Mouse (Mus musculus): ENCODE measurements at regions not wholly inside any gene's neighbourhood (a gene's known extent, or its start where the extent isn't known, plus 50 kb on each side); places are given as distances from the start of the nearest gene placed in this dataset.

- H3K4me1 ChIP-seq (ENCODE audit: insufficient read depth, low read length), result 0 out of 2 replicates have a peak, but pooled peaks cover 3% of the 10 kb centered on the region
- H3K27me3 ChIP-seq (ENCODE audit: insufficient read depth, low read length), result no peaks in the 10 kb centered on the region
- H3K4me2 ChIP-seq (ENCODE audit: low read depth, low read length), result no peak overlapping the region
- H3K9me3 ChIP-seq (ENCODE audit: low read length), result no peaks in the 10 kb centered on the region
- H3K4me3 ChIP-seq (ENCODE audit: low read length), result no peak overlapping the region
- 43% methylated on average over 15 of the region's 15 CpGs for WGBS
- no peaks in the 10 kb centered on the region for H3K36me3 ChIP-seq (ENCODE audit: insufficient read depth, low read length)
- DNase-seq (ENCODE audit: low spot score) (peak; percentile 44), ATAC-seq (no peak)
- no peak overlapping the region for H3K9ac ChIP-seq (replicated peaks; ENCODE audit: low read length)
- H3K27ac ChIP-seq, result no peak overlapping the region
- TF ChIP-seq CTCF (IDR thresholded peaks at IDR 0.05; ENCODE audit: low read depth), result no peak
Observed at GRCm38 (mm10) chr2:161390954-161391690, 282.2 kb upstream of the Chd6 start.

GRCm38 (mm10) chr2:161389318-161389835 is 280.5 kb upstream of the Chd6 start:
- TF ChIP-seq CTCF (IDR thresholded peaks at IDR 0.05; ENCODE audit: low read depth), result no peak
- Histone ChIP-seq H3K4me2 (ENCODE audit: low read depth, low read length) (no peak overlapping the region), H3K27ac (no peak overlapping the region), H3K27me3 (ENCODE audit: insufficient read depth, low read length) (no peaks in the 10 kb centered on the region), H3K36me3 (ENCODE audit: insufficient read depth, low read length) (no peaks in the 10 kb centered on the region), H3K4me3 (ENCODE audit: low read length) (no peak overlapping the region), H3K4me1 (ENCODE audit: insufficient read depth, low read length) (0 out of 2 replicates have a peak, but pooled peaks cover 3% of the 10 kb centered on the region), H3K9ac (replicated peaks; ENCODE audit: low read length) (no peak overlapping the region), H3K9me3 (ENCODE audit: low read length) (no peaks in the 10 kb centered on the region)
- no peak for DNase-seq (ENCODE audit: low spot score)
- 75% methylated on average over 5 of the region's 5 CpGs for WGBS
- no peak for ATAC-seq

- DNase-seq (ENCODE audit: low spot score) (no peak), ATAC-seq (no peak)
- Histone ChIP-seq H3K27me3 (ENCODE audit: insufficient read depth, low read length) (no peaks in the 10 kb centered on the region), H3K4me2 (ENCODE audit: low read depth, low read length) (no peak overlapping the region), H3K9ac (replicated peaks; ENCODE audit: low read length) (no peak overlapping the region), H3K4me3 (ENCODE audit: low read length) (no peak overlapping the region), H3K27ac (no peak overlapping the region), H3K4me1 (ENCODE audit: insufficient read depth, low read length) (0 out of 2 replicates have a peak, but pooled peaks cover 3% of the 10 kb centered on the region), H3K36me3 (ENCODE audit: insufficient read depth, low read length) (no peaks in the 10 kb centered on the region), H3K9me3 (ENCODE audit: low read length) (no peaks in the 10 kb centered on the region)
- 48% methylated on average over 6 of the region's 6 CpGs for WGBS
- no peak for TF ChIP-seq CTCF (IDR thresholded peaks at IDR 0.05; ENCODE audit: low read depth)
Observed at GRCm38 (mm10) chr2:161387054-161387453, 278.2 kb upstream of the Chd6 start.

- no peak for DNase-seq (ENCODE audit: low spot score)
- 47% methylated on average over 3 of the region's 3 CpGs for WGBS
Observed at GRCm38 (mm10) chr2:161382411-161382810, 273.5 kb upstream of the Chd6 start.

GRCm38 (mm10) chr2:161378313-161378712 is 269.4 kb upstream of the Chd6 start:
- H3K4me2 ChIP-seq (ENCODE audit: low read depth, low read length), result no peak overlapping the region
- 90% methylated on average over 4 of the region's 4 CpGs for WGBS
- no peaks in the 10 kb centered on the region for H3K27me3 ChIP-seq (ENCODE audit: insufficient read depth, low read length)
- ATAC-seq (no peak), DNase-seq (ENCODE audit: low spot score) (no peak)
- H3K4me3 ChIP-seq (ENCODE audit: low read length), result no peak overlapping the region
- H3K36me3 ChIP-seq (ENCODE audit: insufficient read depth, low read length), result no peaks in the 10 kb centered on the region
- no peak for TF ChIP-seq CTCF (IDR thresholded peaks at IDR 0.05; ENCODE audit: low read depth)
- no peaks in the 10 kb centered on the region for H3K9me3 ChIP-seq (ENCODE audit: low read length)
- H3K27ac ChIP-seq, result no peak overlapping the region
- no peak overlapping the region for H3K9ac ChIP-seq (replicated peaks; ENCODE audit: low read length)
- no peaks in the 10 kb centered on the region for H3K4me1 ChIP-seq (ENCODE audit: insufficient read depth, low read length)

More at GRCm38 (mm10) chr2:161382411-161382810, 273.5 kb upstream of the Chd6 start:
- H3K27ac ChIP-seq, result no peak overlapping the region
- H3K4me1 ChIP-seq (ENCODE audit: insufficient read depth, low read length), result no peaks in the 10 kb centered on the region
- H3K4me2 ChIP-seq (ENCODE audit: low read depth, low read length), result no peak overlapping the region
- TF ChIP-seq CTCF (IDR thresholded peaks at IDR 0.05; ENCODE audit: low read depth), result no peak
- no peak overlapping the region for H3K4me3 ChIP-seq (ENCODE audit: low read length)
- no peaks in the 10 kb centered on the region for H3K9me3 ChIP-seq (ENCODE audit: low read length)
- H3K9ac ChIP-seq (replicated peaks; ENCODE audit: low read length), result no peak overlapping the region
- no peaks in the 10 kb centered on the region for H3K36me3 ChIP-seq (ENCODE audit: insufficient read depth, low read length)
- ATAC-seq, result no peak
- H3K27me3 ChIP-seq (ENCODE audit: insufficient read depth, low read length), result no peaks in the 10 kb centered on the region

GRCm38 (mm10) chr2:161362325-161362724 is 253.4 kb upstream of the Chd6 start:
- Histone ChIP-seq H3K4me2 (ENCODE audit: low read depth, low read length) (no peak overlapping the region), H3K27me3 (ENCODE audit: insufficient read depth, low read length) (no peaks in the 10 kb centered on the region), H3K4me3 (ENCODE audit: low read length) (no peak overlapping the region), H3K9ac (replicated peaks; ENCODE audit: low read length) (no peak overlapping the region), H3K9me3 (ENCODE audit: low read length) (no peaks in the 10 kb centered on the region), H3K4me1 (ENCODE audit: insufficient read depth, low read length) (peaks cover 4% of the 10 kb centered on the region; the same call in 1 of the 2 replicates), H3K27ac (no peak overlapping the region), H3K36me3 (ENCODE audit: insufficient read depth, low read length) (no peaks in the 10 kb centered on the region)
- WGBS, result 50% methylated on average over 3 of the region's 3 CpGs
- ATAC-seq (no peak), DNase-seq (ENCODE audit: low spot score) (peak; percentile 81)
- no peak for TF ChIP-seq CTCF (IDR thresholded peaks at IDR 0.05; ENCODE audit: low read depth)

DNA sequence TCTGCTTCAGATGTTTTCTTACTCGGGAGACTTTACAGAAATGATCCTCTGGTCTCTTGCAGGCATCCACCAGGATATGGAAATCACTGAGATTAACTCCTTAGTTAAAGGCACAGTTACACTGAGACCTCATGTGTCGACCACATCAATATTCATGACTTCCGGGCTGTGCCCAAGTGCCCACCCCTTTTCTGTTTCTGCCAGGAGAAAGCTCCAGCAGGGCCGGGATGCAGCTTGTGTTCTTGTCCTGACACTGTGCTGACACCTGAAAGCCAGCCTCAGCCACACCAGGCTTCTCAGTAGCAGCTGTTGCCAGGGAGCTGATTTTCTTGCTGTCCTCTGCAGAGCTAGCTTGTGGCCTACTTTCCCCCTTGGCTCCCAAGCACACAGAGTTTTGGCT is 240.2 kb upstream of the Chd6 start:
- no peak overlapping the region for H3K4me2 ChIP-seq (ENCODE audit: low read depth, low read length)
- ATAC-seq, result 0 out of 2 replicates have a peak, but pooled peaks have one; percentile 49
- 15% methylated on average over 4 of the region's 4 CpGs for WGBS
- H3K27ac ChIP-seq, result no peak overlapping the region
- H3K27me3 ChIP-seq (ENCODE audit: insufficient read depth, low read length), result no peaks in the 10 kb centered on the region
- peak; percentile 60 for DNase-seq (ENCODE audit: low spot score)
- H3K4me1 ChIP-seq (ENCODE audit: insufficient read depth, low read length), result no peaks in the 10 kb centered on the region; the same call in 1 of the 2 replicates
- no peaks in the 10 kb centered on the region for H3K9me3 ChIP-seq (ENCODE audit: low read length)
- H3K36me3 ChIP-seq (ENCODE audit: insufficient read depth, low read length), result no peaks in the 10 kb centered on the region
- no peak overlapping the region for H3K9ac ChIP-seq (replicated peaks; ENCODE audit: low read length)
- no peak overlapping the region for H3K4me3 ChIP-seq (ENCODE audit: low read length)
- no peak for TF ChIP-seq CTCF (IDR thresholded peaks at IDR 0.05; ENCODE audit: low read depth)
